Mouse (Mus musculus) bone marrow macrophage, adult 2 months (primary cell): ENCODE data around the gene Slc28a1.

Experiments used
- CTCF ChIP-seq: IDR thresholded peaks from 2 replicates; pipeline ENCODE4 v1.5.1; 2012; ENCODE audit warnings: low read depth, mild to moderate bottlenecking, low read length, moderate library complexity
- POLR2A ChIP-seq: IDR thresholded peaks from 2 replicates; pipeline ENCODE4 v1.6.1; 2012; ENCODE audit warnings: mild to moderate bottlenecking, low read depth, low read length, borderline replicate concordance

- no peak for TF ChIP-seq CTCF
- no peak for TF ChIP-seq POLR2A
Observed at GRCm38 (mm10) chr7:81073273-81073672, 41.3 kb upstream of the Slc28a1 start.
